ENCODE assay signal across 11 mouse cellular contexts in the genomic region with DNA sequence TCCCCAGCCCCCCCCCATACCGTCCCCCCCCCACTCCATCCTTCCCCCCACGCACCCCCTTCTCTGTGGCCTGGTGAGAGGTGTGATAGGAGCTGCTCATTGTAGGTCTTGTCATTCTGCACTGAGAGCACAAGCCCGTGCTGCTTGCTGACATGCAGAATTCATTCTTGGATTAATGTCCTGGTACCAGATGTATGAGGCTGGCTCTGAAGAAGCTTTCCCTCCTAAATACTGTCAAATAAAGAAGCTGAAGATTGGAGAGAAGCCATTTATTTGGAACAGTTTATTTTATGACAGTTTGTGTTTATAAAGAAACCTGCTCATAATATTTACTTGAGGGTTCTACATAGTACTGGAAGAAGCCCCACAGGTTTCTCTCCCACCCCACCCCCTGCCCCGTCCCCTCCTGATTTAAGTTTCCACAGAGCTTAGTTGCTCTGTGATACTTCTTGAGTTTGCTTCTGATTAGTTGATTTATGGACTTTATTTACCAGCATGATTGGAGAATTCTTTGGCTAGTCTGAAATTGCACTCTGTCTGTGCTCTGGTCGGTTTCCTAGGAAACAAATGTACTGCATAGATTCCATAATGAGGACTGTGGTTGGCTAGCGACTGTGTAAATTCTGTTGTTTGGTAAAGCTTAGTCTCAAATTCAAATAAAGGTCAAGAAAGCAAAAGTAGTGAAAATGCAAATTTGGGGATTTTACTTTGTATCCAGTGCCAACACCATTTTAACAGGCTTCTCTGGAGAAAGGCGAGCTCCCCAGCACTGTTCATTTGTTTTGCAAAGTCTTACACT. TPM values are rescaled to one million over a fixed set of nuclear protein-coding genes. Genes with fewer than 3 reads are reported as not detected.
DNase-seq lines count a peak whose midpoint lies in the region; ATAC-seq lines count a peak whose summit lies in the region.
"Had no signal": no experiment of that assay in that cellular context is flagged by ENCODE, and none has a peak within 500 bp of the region (broad histone marks: within the 10 kb centered on the region; RNA-seq: fewer than 3 reads in every experiment).

No protein-coding gene starts in this region.

- H3K36me3 ChIP-seq in midbrain, embryonic 14.5 days (ENCODE audit: control insufficient read depth, insufficient read depth, low read length): no peaks in the 10 kb centered on the region

- peak; percentile 34 for DNase-seq in heart, adult 11 months
- DNase-seq in heart, postnatal 10 days: no peak
- peak; percentile 66 for DNase-seq in embryo, embryonic 10.5 days (ENCODE audit: low spot score)
- DNase-seq in forelimb bud, embryonic 11.5 days (ENCODE audit: low read depth, low spot score): peak; percentile 40
- peak; percentile 56 for DNase-seq in midbrain, embryonic 14.5 days
- no peak for DNase-seq in frontal cortex, postnatal 36 days (ENCODE audit: low spot score in 2 of 2)
- no peak for DNase-seq in Muller cell, postnatal 12 days (ENCODE audit: inconsistent ontology term)
- DNase-seq: adrenal gland, adult 2 months; kidney, adult 8-10 months had no signal

- no peak for ATAC-seq in midbrain, embryonic 14.5 days (ENCODE audit: low FRiP score, low TSS enrichment)
- no peak for ATAC-seq in monocyte, adult 5-6 weeks (replicated peaks; ENCODE audit: insufficient number of reproducible peaks, low FRiP score, low TSS enrichment, poor library complexity, severe bottlenecking)

- WGBS in midbrain, embryonic 14.5 days: 6% methylated on average over 7 of the region's 7 CpGs

- H3K27ac ChIP-seq in midbrain, embryonic 14.5 days (replicated peaks; ENCODE audit: low read depth, low read length): peak overlapping the region; percentile 6; the same call in 1 of the 2 replicates

- no peaks in the 10 kb centered on the region for H3K27me3 ChIP-seq in midbrain, embryonic 14.5 days (ENCODE audit: control insufficient read depth, insufficient read depth, low read length)
- H3K27me3 ChIP-seq: megakaryocyte, embryonic 14.5 days had no signal

- peaks cover 28% of the 10 kb centered on the region for H3K4me1 ChIP-seq in midbrain, embryonic 14.5 days (ENCODE audit: control insufficient read depth, insufficient read depth, low read length)

- H3K9ac ChIP-seq in midbrain, embryonic 14.5 days (replicated peaks; ENCODE audit: low read length): no peak overlapping the region

- intact Hi-C loops in heart, postnatal 10 days (cut with DNase I): loop anchor here (5.0 kb wide), 1 partner anchor 133 kb away; no protein-coding TSS in a partner anchor

- H3K9me3 ChIP-seq in midbrain, embryonic 14.5 days (ENCODE audit: control insufficient read depth, low read length): no peaks in the 10 kb centered on the region
- H3K9me3 ChIP-seq: megakaryocyte, embryonic 14.5 days had no signal

- H3K4me3 ChIP-seq in midbrain, embryonic 14.5 days (replicated peaks; ENCODE audit: low read depth, low read length): no peak overlapping the region

- H3K4me2 ChIP-seq in midbrain, embryonic 14.5 days (ENCODE audit: low read length): peak overlapping the region; percentile 27

RNA-seq across cellular contexts. Expression of a gene that starts 3.3 kb away (rescaled TPM):
- 10 to 100 TPM; 10.8 to 11.3 TPM for total RNA-seq in heart, postnatal 10 days (2021)
- 50.9 and 62.2 TPM in 2 replicates for polyA plus RNA-seq in midbrain, embryonic 14.5 days (2014; fragmentation: Nextera tagmentation; extraction: Ambion mirVana)
- 3.1 to 10.2 TPM (median 3.4 TPM) in 3 replicates for total RNA-seq in monocyte, adult 5-6 weeks (2017)

RNA-seq across cellular contexts. Expression of a gene that starts 47.9 kb away (rescaled TPM):
- total RNA-seq in heart, postnatal 10 days (2021): 100 to 1,000 TPM; 253 to 276 TPM
- polyA plus RNA-seq in midbrain, embryonic 14.5 days (2014; fragmentation: Nextera tagmentation; extraction: Ambion mirVana): 30.5 and 31.7 TPM in 2 replicates
- 22.6 to 25.7 TPM (median 23.4 TPM) in 3 replicates for total RNA-seq in monocyte, adult 5-6 weeks (2017)

Comparison
In these comparisons a context has a peak if more than half of its experiments do, and no peak if none do; other contexts are left out.
1. DNase-seq: peak in heart, adult 11 months (single experiment), embryo, embryonic 10.5 days (single experiment), forelimb bud, embryonic 11.5 days (single experiment) and midbrain, embryonic 14.5 days (single experiment); none in heart, postnatal 10 days (0 of 2), frontal cortex, postnatal 36 days (0 of 2) and Muller cell, postnatal 12 days (single experiment).